Mouse (Mus musculus) bone marrow macrophage, adult 2 months (primary cell): ENCODE data around the gene Gm11096. TPM values are rescaled to one million over a fixed set of nuclear protein-coding genes. Genes with fewer than 3 reads are reported as not detected.

ENCODE experiments used
- H3K27ac ChIP-seq: 2 replicates; pipeline ENCODE4 v1.5.1; 2012; ENCODE audit warnings: low read depth, low read length; ENCODE audit not compliant: insufficient read depth
- H3K4me1 ChIP-seq: 2 replicates; pipeline ENCODE4 v1.6.1; 2012; ENCODE audit warnings: low read length; ENCODE audit not compliant: control insufficient read depth, insufficient read depth
- H3K4me3 ChIP-seq: 2 replicates; pipeline ENCODE4 v1.5.1; 2012; ENCODE audit warnings: mild to moderate bottlenecking, low read length, moderate library complexity; ENCODE audit not compliant: insufficient read depth
- CTCF ChIP-seq: IDR thresholded peaks from 2 replicates; pipeline ENCODE4 v1.5.1; 2012; ENCODE audit warnings: low read depth, mild to moderate bottlenecking, low read length, moderate library complexity
- POLR2A ChIP-seq: IDR thresholded peaks from 2 replicates; pipeline ENCODE4 v1.6.1; 2012; ENCODE audit warnings: mild to moderate bottlenecking, low read depth, low read length, borderline replicate concordance
- polyA plus RNA-seq: library from polyadenylated mRNA; stranded (reverse); fragments of >200 nt; gene quantifications from 2 replicates; pipeline ENCODE4 v1.2.4, GENCODE M21; 2012; ENCODE audit not compliant: missing spikeins, insufficient read depth, insufficient read length

Gene Gm11096
- polyA plus RNA-seq, 1 experiment = not detected

DNA sequence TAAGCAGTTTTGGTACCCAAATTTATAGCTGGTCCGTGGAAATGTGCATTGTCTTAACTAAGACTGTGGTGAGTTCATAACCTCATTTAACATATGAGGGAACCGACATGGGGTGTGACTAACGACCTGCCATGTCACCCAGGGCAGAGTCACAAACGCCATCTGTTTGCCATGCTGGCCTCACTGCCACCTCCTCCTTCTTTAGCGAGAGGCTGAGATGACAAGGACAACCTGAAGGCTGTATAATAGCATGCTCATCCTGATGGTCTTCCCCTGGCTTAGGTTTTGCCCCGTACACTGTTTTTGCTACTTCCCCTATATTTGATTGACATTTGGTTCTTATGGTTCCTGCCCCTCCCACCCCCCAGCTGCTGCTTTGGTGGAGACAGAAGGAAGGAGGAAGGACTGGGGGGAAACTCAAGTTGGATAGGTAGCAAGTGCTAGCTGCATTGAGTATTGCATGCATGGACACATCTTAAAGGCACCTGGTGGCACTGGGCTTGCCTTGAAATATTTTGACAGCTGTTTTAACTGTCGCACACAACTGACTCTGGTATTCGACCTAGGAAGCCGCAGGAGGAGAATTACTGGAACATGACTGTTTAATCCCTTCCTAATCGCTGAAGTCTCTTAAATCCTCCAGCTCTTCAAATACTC is 17.2 kb upstream of the Gm11096 start:
- TF ChIP-seq POLR2A = no peak
- TF ChIP-seq CTCF = no peak
- Histone ChIP-seq H3K4me1 (peaks cover 6% of the 10 kb centered on the region), H3K27ac (no peak overlapping the region), H3K4me3 (no peak overlapping the region)

DNA sequence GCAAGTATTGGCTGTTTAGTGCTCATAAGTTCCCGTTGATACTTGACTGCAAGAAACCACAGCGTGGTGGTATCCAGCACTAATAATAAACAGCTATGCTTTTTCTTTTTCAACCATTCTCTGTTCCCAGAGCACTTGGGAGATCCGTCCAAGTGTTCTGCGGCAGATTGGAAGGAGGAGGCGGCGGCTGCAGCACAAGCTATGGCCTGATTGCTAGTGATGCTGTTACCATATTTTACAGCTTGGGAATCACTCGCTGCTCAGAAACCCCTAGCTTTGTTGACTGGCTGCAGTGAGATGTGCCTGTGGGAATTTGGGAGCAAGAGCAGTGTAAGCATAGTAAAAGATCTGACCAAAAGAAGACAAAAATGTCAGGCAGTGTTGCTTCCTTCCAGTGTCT is 14.3 kb upstream of the Gm11096 start:
- Histone ChIP-seq H3K4me3 (no peak overlapping the region), H3K4me1 (peaks cover 6% of the 10 kb centered on the region), H3K27ac (no peak overlapping the region)
- TF ChIP-seq POLR2A (no peak), CTCF (no peak)

DNA sequence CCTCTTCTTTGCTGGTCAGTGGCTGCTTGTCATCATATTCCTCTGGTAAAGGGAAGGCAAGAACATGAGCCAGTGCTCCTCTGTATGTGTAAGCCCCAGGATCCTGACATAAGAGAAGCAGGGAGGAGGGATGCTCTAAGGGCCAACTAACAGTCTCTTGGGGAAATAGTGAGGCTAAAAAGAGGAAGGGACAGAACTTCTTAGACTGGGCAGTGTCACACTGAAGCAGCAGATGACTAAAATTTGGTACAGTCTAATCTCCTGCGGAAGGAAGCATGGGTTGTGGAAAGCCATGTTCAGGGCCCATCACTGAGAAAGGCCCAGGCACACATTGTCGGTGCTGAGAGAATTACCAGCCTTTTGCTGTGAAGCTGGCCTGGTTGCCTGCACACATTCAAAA is 8.8 kb upstream of the Gm11096 start:
- no peak for TF ChIP-seq POLR2A
- no peak for TF ChIP-seq CTCF
- H3K4me3 ChIP-seq = no peak overlapping the region
- H3K4me1 ChIP-seq = peaks cover 8% of the 10 kb centered on the region
- no peak overlapping the region for H3K27ac ChIP-seq

DNA sequence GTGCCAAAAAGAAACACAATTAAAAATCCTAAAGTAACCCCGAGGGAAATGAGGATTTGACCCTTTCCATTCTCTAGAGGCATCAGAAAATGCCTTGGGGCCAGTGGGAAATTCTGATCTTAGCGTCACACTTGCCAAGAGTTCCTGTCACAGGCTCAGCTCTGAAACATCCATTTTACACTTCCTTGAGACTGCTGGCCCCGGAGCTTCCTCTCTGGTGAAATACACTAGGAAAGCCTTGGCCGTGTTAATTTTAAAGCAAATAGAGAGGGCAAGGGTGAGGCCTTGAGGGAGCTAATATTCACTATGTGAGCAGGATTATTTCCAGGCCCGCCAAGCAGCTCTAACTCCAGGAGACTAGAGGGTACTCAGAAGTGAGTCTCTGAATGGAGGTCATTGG is 8.4 kb upstream of the Gm11096 start:
- Histone ChIP-seq H3K27ac (no peak overlapping the region), H3K4me1 (peaks cover 8% of the 10 kb centered on the region), H3K4me3 (no peak overlapping the region)
- TF ChIP-seq POLR2A (no peak), CTCF (no peak)

DNA sequence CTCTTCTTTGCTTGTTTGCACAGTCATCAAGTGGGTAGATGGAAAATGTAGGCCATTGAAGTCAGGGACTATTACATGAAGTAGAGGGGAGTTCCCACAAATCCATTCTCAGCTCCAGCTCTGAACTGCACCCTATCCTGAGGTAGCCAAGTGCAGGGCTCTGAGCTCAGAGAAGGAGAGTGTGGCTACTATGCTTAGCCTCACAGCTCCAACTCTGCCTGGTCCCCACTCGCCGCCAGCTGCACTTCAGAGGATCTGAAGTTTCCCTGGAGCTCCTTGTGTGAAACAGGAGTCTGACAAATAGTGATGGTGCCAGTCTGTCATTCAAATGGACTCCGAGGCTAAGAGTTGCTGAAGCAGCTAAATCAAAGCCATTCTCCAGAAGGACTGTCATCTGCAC is 13.7 kb downstream of the Gm11096 start:
- Histone ChIP-seq H3K27ac (no peak overlapping the region), H3K4me3 (no peak overlapping the region), H3K4me1 (peaks cover 4% of the 10 kb centered on the region; the same call in 1 of the 2 replicates)
- TF ChIP-seq CTCF (no peak), POLR2A (no peak)

DNA sequence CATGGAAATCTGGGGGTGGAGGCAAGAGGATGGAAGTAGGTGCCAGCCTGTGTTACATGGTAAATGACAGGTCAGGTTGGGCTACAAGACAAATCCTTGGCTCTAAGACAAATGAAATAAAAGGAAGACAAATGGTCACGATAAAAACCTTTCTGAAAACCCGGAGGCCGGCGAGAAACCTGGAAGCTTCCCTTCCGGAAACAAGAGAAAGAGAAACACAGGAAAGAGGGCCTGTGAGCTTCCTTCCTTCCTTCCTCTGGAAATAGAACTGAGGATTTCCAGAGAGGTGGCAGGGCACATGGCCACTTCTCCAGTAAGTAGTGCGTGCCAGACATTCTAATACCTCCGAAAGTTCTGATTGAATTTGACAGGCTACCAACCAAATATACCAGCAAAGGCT is 14.4 kb downstream of the Gm11096 start:
- TF ChIP-seq CTCF = no peak
- no peak for TF ChIP-seq POLR2A
- no peak overlapping the region for H3K4me3 ChIP-seq
- H3K27ac ChIP-seq = no peak overlapping the region
- H3K4me1 ChIP-seq = peaks cover 4% of the 10 kb centered on the region; the same call in 1 of the 2 replicates

DNA sequence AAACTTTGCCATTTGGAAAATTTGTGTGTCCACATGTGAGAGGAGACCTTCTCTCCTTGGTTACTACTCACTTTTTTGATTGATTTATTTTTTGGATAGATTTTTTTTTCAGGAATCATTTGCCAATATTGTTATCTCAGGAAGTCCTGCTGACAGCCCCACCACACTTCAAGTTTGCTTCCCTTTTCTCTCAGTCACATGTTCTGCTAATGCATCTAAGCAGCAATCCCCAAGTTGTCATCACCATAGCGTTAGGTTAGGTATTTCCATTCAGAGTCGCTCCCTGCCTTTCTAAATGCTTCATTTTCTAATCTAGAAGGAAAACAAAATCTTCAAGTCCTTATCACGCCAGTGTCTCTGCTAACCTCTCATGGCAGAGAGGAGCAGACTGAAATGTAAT is 17.8 kb downstream of the Gm11096 start:
- H3K27ac ChIP-seq = no peak overlapping the region
- TF ChIP-seq CTCF (no peak), POLR2A (no peak)
- no peak overlapping the region for H3K4me3 ChIP-seq
- H3K4me1 ChIP-seq = peaks cover 4% of the 10 kb centered on the region; the same call in 1 of the 2 replicates

DNA sequence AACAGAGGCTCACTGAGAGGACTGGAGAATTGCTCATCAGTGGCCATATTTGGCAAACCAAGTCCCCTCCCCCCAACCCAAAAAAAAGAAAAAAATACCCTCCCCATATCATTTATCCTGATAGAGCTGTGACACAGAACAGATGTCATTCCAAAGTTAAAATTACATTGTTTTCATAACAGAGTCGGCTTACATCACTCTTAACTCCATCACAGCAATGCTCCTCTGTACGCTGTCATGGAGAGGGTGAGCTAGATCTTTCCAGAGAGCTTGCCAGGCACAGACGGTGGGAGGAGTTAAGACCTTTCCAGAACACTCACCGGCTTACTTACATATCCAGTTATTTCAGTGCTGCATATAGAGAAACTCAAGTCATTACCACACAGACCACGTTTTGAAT is 27.4 kb downstream of the Gm11096 start:
- no peak for TF ChIP-seq CTCF
- no peak for TF ChIP-seq POLR2A
- Histone ChIP-seq H3K4me3 (no peak overlapping the region), H3K27ac (no peak overlapping the region), H3K4me1 (no peaks in the 10 kb centered on the region)

DNA sequence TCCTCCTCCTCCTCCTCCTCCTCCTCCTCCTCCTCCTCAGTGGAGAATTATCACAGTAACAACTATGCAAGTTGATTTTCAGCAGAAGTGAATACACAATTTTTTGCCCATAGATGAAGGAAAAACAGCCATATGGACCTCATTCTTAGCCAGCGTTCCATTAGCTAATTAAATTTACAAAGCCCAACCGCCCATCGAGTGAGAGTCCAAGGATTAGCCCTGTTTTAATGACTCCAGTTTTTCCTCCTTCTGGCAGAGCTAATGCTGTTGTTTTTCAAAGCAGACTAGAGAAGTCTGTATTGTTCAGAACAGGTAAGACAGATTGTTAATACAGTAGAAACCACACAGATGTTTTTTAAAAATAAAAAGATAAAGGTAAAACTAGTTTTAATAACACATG is 31.8 kb downstream of the Gm11096 start:
- H3K4me1 ChIP-seq = no peaks in the 10 kb centered on the region
- H3K27ac ChIP-seq = no peak overlapping the region
- TF ChIP-seq POLR2A (no peak), CTCF (no peak)
- no peak overlapping the region for H3K4me3 ChIP-seq

DNA sequence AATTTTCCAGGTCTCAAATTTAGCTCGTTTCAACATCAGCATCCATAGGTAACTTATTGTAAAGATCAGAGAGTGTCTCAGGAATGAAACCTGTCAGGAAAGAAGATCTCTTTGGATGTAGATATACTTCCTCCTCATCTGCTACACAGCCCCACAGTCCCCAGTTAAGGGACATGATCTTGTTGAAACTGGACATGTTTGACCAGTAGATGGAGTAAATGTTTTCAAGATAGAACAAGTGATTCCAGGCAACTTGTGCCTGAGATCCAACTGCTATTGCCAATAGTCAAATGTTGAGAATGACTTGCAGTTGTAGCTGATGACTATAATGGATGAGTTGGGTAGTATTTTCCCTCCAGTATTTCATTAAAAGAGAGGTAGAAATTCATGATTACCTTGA is 35.9 kb downstream of the Gm11096 start:
- Histone ChIP-seq H3K4me3 (no peak overlapping the region), H3K27ac (no peak overlapping the region), H3K4me1 (peaks cover 10% of the 10 kb centered on the region)
- TF ChIP-seq CTCF (no peak), POLR2A (no peak)

DNA sequence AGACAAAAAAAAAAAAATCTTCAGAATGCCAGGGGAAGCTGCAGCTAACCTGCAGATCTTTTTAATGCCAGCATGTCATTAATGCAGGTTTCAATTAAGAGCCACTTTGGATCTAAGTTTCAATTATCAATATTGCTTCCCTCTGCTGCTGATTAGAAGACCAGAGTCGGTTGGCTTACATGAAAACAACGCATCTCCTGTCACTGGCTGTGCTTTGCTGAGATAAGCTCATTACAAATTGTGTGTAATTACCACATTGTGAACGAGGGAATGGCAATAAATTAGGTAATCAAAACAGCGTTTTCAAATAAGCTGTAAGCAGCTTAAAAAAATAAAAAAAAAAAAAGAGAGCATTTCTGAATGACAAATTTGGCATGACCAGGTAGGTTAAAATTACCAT is 38.2 kb downstream of the Gm11096 start:
- TF ChIP-seq CTCF = no peak
- Histone ChIP-seq H3K4me1 (peaks cover 10% of the 10 kb centered on the region), H3K27ac (no peak overlapping the region), H3K4me3 (no peak overlapping the region)
